Mouse (Mus musculus): ENCODE results near the gene Nrbp1.

The Nrbp1 gene

GRCm38 (mm10) chr5:31267686-31268085 is 27.0 kb downstream of the Nrbp1 start:
- DNase-seq, result no peak

- no peak for DNase-seq
Observed at GRCm38 (mm10) chr5:31273018-31273417, 32.4 kb downstream of the Nrbp1 start.

- no peak for DNase-seq
Observed at GRCm38 (mm10) chr5:31279245-31279988, 38.8 kb downstream of the Nrbp1 start.

- DNase-seq, result no peak
Observed at GRCm38 (mm10) chr5:31288225-31288624, 47.6 kb downstream of the Nrbp1 start.

- DNase-seq, result no peak
Observed at GRCm38 (mm10) chr5:31288655-31289054, 48.0 kb downstream of the Nrbp1 start.

GRCm38 (mm10) chr5:31289626-31290230 is 49.1 kb downstream of the Nrbp1 start:
- no peak for DNase-seq

- peak; percentile 96 for DNase-seq
Observed at GRCm38 (mm10) chr5:31290521-31291360, 50.1 kb downstream of the Nrbp1 start, which contains the start of gene Ift172. Ift172 (minus strand) TSS chr5:31291116.

GRCm38 (mm10) chr5:31291361-31291688 is 50.7 kb downstream of the Nrbp1 start:
- no peak for DNase-seq

GRCm38 (mm10) chr5:31294964-31295605 is 54.4 kb downstream of the Nrbp1 start:
- no peak for DNase-seq

- DNase-seq, result no peak
Observed at GRCm38 (mm10) chr5:31295606-31296141, 55.0 kb downstream of the Nrbp1 start, which contains the start of gene Fndc4. Fndc4 (minus strand) TSS chr5:31296080.

GRCm38 (mm10) chr5:31297047-31297757 is 56.5 kb downstream of the Nrbp1 start, which contains the start of gene Gckr:
Gckr (plus strand) TSS chr5:31297443.
- no peak for DNase-seq

GRCm38 (mm10) chr5:31297981-31298380 is 57.3 kb downstream of the Nrbp1 start:
- DNase-seq, result no peak

- no peak for DNase-seq
Observed at GRCm38 (mm10) chr5:31298486-31298885, 57.8 kb downstream of the Nrbp1 start.
